Comparison of ENCODE assay signal across 9 mouse cellular contexts in the genomic region with DNA sequence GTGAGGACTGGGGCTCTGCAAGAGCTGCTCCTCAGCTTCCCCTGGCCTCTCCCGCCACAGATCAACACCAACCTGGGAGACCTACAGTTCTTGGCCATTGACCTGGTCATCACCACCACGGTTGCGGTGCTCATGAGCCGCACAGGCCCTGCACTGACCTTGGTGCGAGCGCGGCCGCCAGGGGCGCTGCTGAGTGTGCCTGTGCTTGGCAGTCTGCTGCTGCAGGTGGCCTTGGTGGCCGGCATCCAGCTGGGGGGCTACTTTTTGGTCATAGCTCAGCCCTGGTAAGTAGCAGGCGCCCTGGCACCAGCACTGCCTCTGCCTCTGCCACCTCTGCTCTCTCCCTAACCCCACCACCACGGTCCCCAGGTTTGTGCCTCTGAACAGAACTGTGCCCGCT. TPM values are rescaled to one million over a fixed set of nuclear protein-coding genes. Genes with fewer than 3 reads are reported as not detected.
A peak's percentile ranks its signal among the peaks of the same experiment; 100 is the strongest.
DNase-seq lines count a peak whose midpoint lies in the region.
"Had no signal": no experiment of that assay in that cellular context is flagged by ENCODE, and none has a peak within 500 bp of the region (broad histone marks: within the 10 kb centered on the region; RNA-seq: fewer than 3 reads in every experiment).

No protein-coding gene starts in this region.

- DNase-seq in heart, adult 11 months: peak; percentile 90
- no peak for DNase-seq in heart, adult 18-20 months
- peak; percentile 56 to 57 for DNase-seq in left cerebral cortex, postnatal 14 days (ENCODE audit: low spot score in 2 of 2)
- DNase-seq in left cerebral cortex, adult 11 months (ENCODE audit: low spot score): no peak
- DNase-seq in R1 (ENCODE audit: low read depth, low spot score): peak; percentile 54
- peak; percentile 75 to 86 for DNase-seq in cerebellum, postnatal 25 days
- DNase-seq in thymus, postnatal 25 days: no peak
- no peak for DNase-seq in urinary bladder, postnatal 4 days (ENCODE audit: low spot score in 2 of 2)
- DNase-seq: spleen, adult 18-20 months had no signal

- intact Hi-C loops in left cerebral cortex, postnatal 14 days (cut with DNase I): no loop called here

RNA-seq across cellular contexts. Expression of a gene that starts 4.2 kb away (rescaled TPM):
- 1 to 10 TPM; 1.6 to 2.5 TPM for total RNA-seq in heart, adult 18-20 months (2021)
- 10 to 100 TPM in 1 of 2 experiments, 1 to 10 TPM in 1; 9.5 to 10.5 TPM for total RNA-seq in left cerebral cortex, postnatal 14 days (2021)

RNA-seq across cellular contexts. Expression of a gene that starts 19.3 kb away (rescaled TPM):
- total RNA-seq in heart, adult 18-20 months (2021): 10 to 100 TPM; 14.3 to 17.3 TPM
- total RNA-seq in left cerebral cortex, postnatal 14 days (2021): 100 to 1,000 TPM; 218 TPM

RNA-seq across cellular contexts. Expression of a gene that starts 45.0 kb away (rescaled TPM):
- total RNA-seq in heart, adult 18-20 months (2021): 1,000 to 10,000 TPM; 1,306 to 1,387 TPM
- 100 to 1,000 TPM; 196 to 202 TPM for total RNA-seq in left cerebral cortex, postnatal 14 days (2021)

RNA-seq across cellular contexts. Expression of a gene that starts 54.4 kb away (rescaled TPM):
- 1 to 10 TPM; 4.1 to 4.3 TPM for total RNA-seq in heart, adult 18-20 months (2021)
- 10 to 100 TPM; 51.0 to 52.7 TPM for total RNA-seq in left cerebral cortex, postnatal 14 days (2021)

Comparison
In these comparisons a context has a peak if more than half of its experiments do, and no peak if none do; other contexts are left out.
1. DNase-seq: peak in heart, adult 11 months (single experiment), left cerebral cortex, postnatal 14 days (2 of 2), R1 (single experiment) and cerebellum, postnatal 25 days (2 of 2); none in heart, adult 18-20 months (0 of 2), left cerebral cortex, adult 11 months (single experiment), thymus, postnatal 25 days (single experiment) and urinary bladder, postnatal 4 days (0 of 2).
2. RNA of a gene that starts 19.3 kb away (total RNA-seq): 218 TPM in left cerebral cortex, postnatal 14 days; 14.3 to 17.3 TPM in heart, adult 18-20 months; every median in the first group is over 10 times any median in the second.
3. RNA of a gene that starts 45.0 kb away (total RNA-seq): 1,306 to 1,387 TPM in heart, adult 18-20 months; 196 to 202 TPM in left cerebral cortex, postnatal 14 days; every median in the first group is over 4 times any median in the second.